9 mouse cellular contexts compared by ENCODE assay signal in genomic region chr16:78563093-78563971, GRCm38 (mm10). TPM values are rescaled to one million over a fixed set of nuclear protein-coding genes. Genes with fewer than 3 reads are reported as not detected.
A peak's percentile ranks its signal among the peaks of the same experiment; 100 is the strongest.
DNase-seq lines count a peak whose midpoint lies in the region; ATAC-seq and TF ChIP-seq lines count a peak whose summit lies in the region.
"Had no signal": no experiment of that assay in that cellular context is flagged by ENCODE, and none has a peak within 500 bp of the region (broad histone marks: within the 10 kb centered on the region; RNA-seq: fewer than 3 reads in every experiment).

No protein-coding gene starts in this region.

- peaks cover 6% of the 10 kb centered on the region; the same call in 1 of the 2 replicates for H3K36me3 ChIP-seq in kidney, embryonic 14.5 days (ENCODE audit: control insufficient read depth, insufficient read depth, low read length)

- H3K9me3 ChIP-seq in kidney, embryonic 14.5 days (ENCODE audit: control insufficient read depth, low read length), result no peaks in the 10 kb centered on the region
- H3K9me3 ChIP-seq: embryonic facial prominence, embryonic 13.5 days; midbrain, embryonic 12.5 days had no signal

- H3K4me2 ChIP-seq in kidney, embryonic 14.5 days (replicated peaks; ENCODE audit: low read depth, low read length), result no peak overlapping the region
- H3K4me2 ChIP-seq: embryonic facial prominence, embryonic 13.5 days; midbrain, embryonic 12.5 days had no signal

- H3K9ac ChIP-seq in kidney, embryonic 14.5 days (ENCODE audit: low read depth, low read length), result no peak overlapping the region
- H3K9ac ChIP-seq: embryonic facial prominence, embryonic 13.5 days; midbrain, embryonic 12.5 days had no signal

- peak overlapping the region; percentile 89 for H3K27ac ChIP-seq in embryonic fibroblast, embryonic 13.5 days (ENCODE audit: insufficient read depth, low read length)
- H3K27ac ChIP-seq in kidney, embryonic 14.5 days (ENCODE audit: low read depth, low read length), result no peak overlapping the region
- H3K27ac ChIP-seq: embryonic facial prominence, embryonic 13.5 days; midbrain, embryonic 12.5 days had no signal

- peak; percentile 23 for DNase-seq in urinary bladder, postnatal 14 days (ENCODE audit: low spot score)
- DNase-seq in urinary bladder, postnatal 36 days (ENCODE audit: low spot score in 2 of 2), result no peak
- no peak for DNase-seq in layer of hippocampus, postnatal 25 days (ENCODE audit: extremely low spot score in 1 of 2, low spot score in 1 of 2)
- no peak for DNase-seq in urinary bladder, adult 18-20 months (ENCODE audit: low spot score in 2 of 2)

- TF ChIP-seq POLR2A in embryonic fibroblast, embryonic 13.5 days (IDR thresholded peaks at IDR 0.05; ENCODE audit: low read depth, low read length), result no peak

- H3K4me3 ChIP-seq in embryonic fibroblast, embryonic 13.5 days (ENCODE audit: insufficient read depth, low read length), result no peak overlapping the region
- no peak overlapping the region for H3K4me3 ChIP-seq in kidney, embryonic 14.5 days (ENCODE audit: low read length)
- H3K4me3 ChIP-seq: embryonic facial prominence, embryonic 13.5 days; midbrain, embryonic 12.5 days had no signal

- no peak for TF ChIP-seq CTCF in embryonic fibroblast, embryonic 13.5 days (IDR thresholded peaks at IDR 0.05; ENCODE audit: borderline replicate concordance, insufficient read depth, low read length)

- H3K4me1 ChIP-seq in embryonic fibroblast, embryonic 13.5 days (ENCODE audit: control insufficient read depth, insufficient read depth, low read length), result no peaks in the 10 kb centered on the region; the same call in none of the 2 replicates
- peaks cover 2% of the 10 kb centered on the region; the same call in 1 of the 2 replicates for H3K4me1 ChIP-seq in kidney, embryonic 14.5 days (ENCODE audit: control insufficient read depth, insufficient read depth, low read length)
- H3K4me1 ChIP-seq: embryonic facial prominence, embryonic 13.5 days; midbrain, embryonic 12.5 days had no signal

- no peaks in the 10 kb centered on the region for H3K27me3 ChIP-seq in kidney, embryonic 14.5 days (ENCODE audit: control insufficient read depth, insufficient read depth, low read length)
- H3K27me3 ChIP-seq: embryonic facial prominence, embryonic 13.5 days; midbrain, embryonic 12.5 days had no signal

- WGBS in kidney, embryonic 14.5 days, result 87% methylated on average over 15 of the region's 15 CpGs

- peak; percentile 69 for ATAC-seq in megakaryocyte, adult 5-6 weeks (ENCODE audit: poor library complexity, severe bottlenecking)
- no peak for ATAC-seq in kidney, embryonic 14.5 days (ENCODE audit: low FRiP score, low TSS enrichment)

RNA-seq across cellular contexts. Expression of gene D16Ertd472e, which starts 13.2 kb away (rescaled TPM):
- 11.9 and 18.8 TPM in 2 replicates for polyA plus RNA-seq in embryonic fibroblast, embryonic 13.5 days (2011; ENCODE audit: insufficient read length, low read depth, missing spikeins)
- 10.9 and 15.6 TPM in 2 replicates for total RNA-seq in megakaryocyte, adult 5-6 weeks (2015)
- total RNA-seq in megakaryocyte, adult 5-6 weeks (2017), result 16.5 and 17.8 TPM in 2 replicates
- total RNA-seq in layer of hippocampus, postnatal 25 days (2021), result 10 to 100 TPM; 11.6 to 12.7 TPM
- 12.7 and 17.9 TPM in 2 replicates for polyA plus RNA-seq in kidney, embryonic 14.5 days (2014; fragmentation: Nextera tagmentation; extraction: Ambion mirVana)
